Mouse (Mus musculus): Measurements from ENCODE around the gene Omg. TPM values are rescaled to one million over a fixed set of nuclear protein-coding genes. Genes with fewer than 3 reads are reported as not detected.
A peak's percentile ranks its signal among the peaks of the same experiment; 100 is the strongest.

The Omg gene
- polyA plus RNA-seq (2016; fragmentation: Nextera tagmentation; extraction: Ambion mirVana), result 1.4 and 1.5 TPM in 2 replicates

GRCm38 (mm10) chr11:79503845-79504244 is at the start of gene Omg:
Gene Omg, minus strand, starts transcription at chr11:79504084.
- no peaks in the 10 kb centered on the region for H3K9me3 ChIP-seq
- no peak within 1 kb of the TSS for H3K9ac ChIP-seq
- H3K4me2 ChIP-seq, result no peak within 1 kb of the TSS
- peak within 1 kb of the TSS; percentile 62; the same call in 1 of the 2 replicates for H3K27ac ChIP-seq
- peak; percentile 51; the same call in 1 of the 2 replicates for ATAC-seq (ENCODE audit: low FRiP score)
- peaks cover 19% of the 10 kb centered on the region for H3K4me1 ChIP-seq
- H3K36me3 ChIP-seq (replicated peaks), result no peaks in the 10 kb centered on the region
- H3K27me3 ChIP-seq, result no peaks in the 10 kb centered on the region
- WGBS, result 28% methylated on average over 8 of the region's 8 CpGs
- no peak within 1 kb of the TSS for H3K4me3 ChIP-seq (replicated peaks)

- H3K4me3 ChIP-seq (replicated peaks), result no peak overlapping the region
- no peaks in the 10 kb centered on the region for H3K4me1 ChIP-seq
- no peak overlapping the region for H3K4me2 ChIP-seq
- H3K36me3 ChIP-seq (replicated peaks), result peaks cover 84% of the 10 kb centered on the region
- ATAC-seq (ENCODE audit: low FRiP score), result no peak
- no peak overlapping the region for H3K27ac ChIP-seq
- no peak overlapping the region for H3K9ac ChIP-seq
- 87% methylated on average over 1 of the region's 1 CpGs for WGBS
- H3K27me3 ChIP-seq, result no peaks in the 10 kb centered on the region
- no peaks in the 10 kb centered on the region for H3K9me3 ChIP-seq
These were observed 48.7 kb upstream of the Omg start for GRCm38 (mm10) chr11:79552622-79553021.

DNA sequence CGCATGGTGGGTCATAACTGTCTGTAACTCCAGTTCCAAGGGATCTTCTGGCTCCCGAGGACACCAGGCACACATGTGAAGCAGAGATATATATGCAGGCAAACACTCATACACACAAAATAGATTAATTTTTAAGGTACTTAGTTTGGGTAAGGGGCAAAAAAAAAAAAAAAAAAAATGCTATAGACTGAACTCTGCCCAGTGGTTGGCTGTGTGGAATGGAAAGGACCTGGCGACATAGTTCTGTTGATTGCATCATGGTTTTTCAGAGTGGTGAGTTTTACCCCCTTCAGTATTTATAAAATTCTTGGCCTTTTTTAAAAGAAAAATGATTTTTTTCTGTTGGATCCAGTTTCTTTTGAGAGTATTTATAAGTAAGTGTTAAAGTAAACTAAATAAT is 32.4 kb upstream of the Omg start:
- Histone ChIP-seq H3K27me3 (no peaks in the 10 kb centered on the region), H3K27ac (no peak overlapping the region), H3K4me2 (no peak overlapping the region), H3K9me3 (no peaks in the 10 kb centered on the region), H3K4me1 (peaks cover 12% of the 10 kb centered on the region; the same call in 1 of the 2 replicates), H3K9ac (no peak overlapping the region), H3K4me3 (replicated peaks) (no peak overlapping the region), H3K36me3 (replicated peaks) (peaks cover 35% of the 10 kb centered on the region)
- 98% methylated on average over 3 of the region's 3 CpGs for WGBS
- ATAC-seq (ENCODE audit: low FRiP score), result no peak

- no peak for ATAC-seq (ENCODE audit: low FRiP score)
- Histone ChIP-seq H3K4me3 (replicated peaks) (no peak overlapping the region), H3K27me3 (no peaks in the 10 kb centered on the region), H3K4me2 (no peak overlapping the region), H3K27ac (no peak overlapping the region), H3K36me3 (replicated peaks) (peaks cover 32% of the 10 kb centered on the region), H3K4me1 (peaks cover 12% of the 10 kb centered on the region; the same call in 1 of the 2 replicates), H3K9me3 (no peaks in the 10 kb centered on the region), H3K9ac (no peak overlapping the region)
- 96% methylated on average over 4 of the region's 4 CpGs for WGBS
These were observed 31.7 kb upstream of the Omg start for GRCm38 (mm10) chr11:79535554-79535953.

- 79% methylated on average over 8 of the region's 8 CpGs for WGBS
- Histone ChIP-seq H3K36me3 (replicated peaks) (peaks cover 24% of the 10 kb centered on the region), H3K9ac (no peak overlapping the region)
These were observed 30.2 kb upstream of the Omg start for GRCm38 (mm10) chr11:79533950-79534690.

DNA sequence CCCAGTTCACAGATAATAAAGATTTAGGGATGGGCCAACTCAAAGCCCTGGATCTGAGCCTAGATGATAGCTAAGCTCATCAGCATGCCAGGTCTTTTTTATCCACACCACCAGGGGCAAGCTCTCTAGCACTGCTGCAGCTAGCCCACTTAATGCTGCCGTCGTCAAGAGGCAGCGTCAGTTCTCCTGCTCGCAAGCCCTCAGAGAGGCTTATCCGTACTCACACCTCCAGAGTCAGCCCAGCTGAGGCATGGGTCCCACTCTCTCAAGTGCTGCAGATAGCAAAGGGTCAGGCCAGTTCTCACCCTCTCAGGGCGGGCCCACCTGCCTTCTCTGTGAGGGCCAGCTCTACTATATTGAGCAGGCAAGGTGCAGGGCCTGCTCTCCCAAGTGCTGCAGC is 29.4 kb upstream of the Omg start:
- peaks cover 12% of the 10 kb centered on the region; the same call in 1 of the 2 replicates for H3K4me1 ChIP-seq
- no peak overlapping the region for H3K27ac ChIP-seq
- no peak overlapping the region for H3K4me3 ChIP-seq (replicated peaks)
- H3K36me3 ChIP-seq (replicated peaks), result peaks cover 24% of the 10 kb centered on the region
- no peaks in the 10 kb centered on the region for H3K27me3 ChIP-seq
- no peak overlapping the region for H3K4me2 ChIP-seq
- no peak for ATAC-seq (ENCODE audit: low FRiP score)
- WGBS, result 81% methylated on average over 6 of the region's 6 CpGs
- H3K9me3 ChIP-seq, result no peaks in the 10 kb centered on the region
- H3K9ac ChIP-seq, result no peak overlapping the region

More at GRCm38 (mm10) chr11:79533950-79534690, 30.2 kb upstream of the Omg start:
- peaks cover 12% of the 10 kb centered on the region; the same call in 1 of the 2 replicates for H3K4me1 ChIP-seq
- no peak overlapping the region for H3K4me2 ChIP-seq
- H3K9me3 ChIP-seq, result no peaks in the 10 kb centered on the region
- H3K27ac ChIP-seq, result no peak overlapping the region
- ATAC-seq (ENCODE audit: low FRiP score), result no peak
- no peak overlapping the region for H3K4me3 ChIP-seq (replicated peaks)
- no peaks in the 10 kb centered on the region for H3K27me3 ChIP-seq

GRCm38 (mm10) chr11:79531485-79531884 is 27.6 kb upstream of the Omg start:
- Histone ChIP-seq H3K4me2 (no peak overlapping the region), H3K9me3 (no peaks in the 10 kb centered on the region), H3K27ac (no peak overlapping the region), H3K27me3 (no peaks in the 10 kb centered on the region), H3K4me3 (replicated peaks) (no peak overlapping the region), H3K36me3 (replicated peaks) (peaks cover 19% of the 10 kb centered on the region), H3K9ac (no peak overlapping the region), H3K4me1 (peaks cover 12% of the 10 kb centered on the region; the same call in 1 of the 2 replicates)
- no peak for ATAC-seq (ENCODE audit: low FRiP score)
- WGBS, result 96% methylated on average over 4 of the region's 4 CpGs

- no peak for ATAC-seq (ENCODE audit: low FRiP score)
- no peaks in the 10 kb centered on the region for H3K9me3 ChIP-seq
- H3K9ac ChIP-seq, result no peak overlapping the region
- no peak overlapping the region for H3K4me2 ChIP-seq
- no peak overlapping the region for H3K27ac ChIP-seq
- no peaks in the 10 kb centered on the region for H3K27me3 ChIP-seq
- WGBS, result 91% methylated on average over 11 of the region's 11 CpGs
- no peak overlapping the region for H3K4me3 ChIP-seq (replicated peaks)
- peaks cover 12% of the 10 kb centered on the region; the same call in 1 of the 2 replicates for H3K4me1 ChIP-seq
- peaks cover 15% of the 10 kb centered on the region for H3K36me3 ChIP-seq (replicated peaks)
These were observed 26.9 kb upstream of the Omg start for GRCm38 (mm10) chr11:79530774-79531173.

DNA sequence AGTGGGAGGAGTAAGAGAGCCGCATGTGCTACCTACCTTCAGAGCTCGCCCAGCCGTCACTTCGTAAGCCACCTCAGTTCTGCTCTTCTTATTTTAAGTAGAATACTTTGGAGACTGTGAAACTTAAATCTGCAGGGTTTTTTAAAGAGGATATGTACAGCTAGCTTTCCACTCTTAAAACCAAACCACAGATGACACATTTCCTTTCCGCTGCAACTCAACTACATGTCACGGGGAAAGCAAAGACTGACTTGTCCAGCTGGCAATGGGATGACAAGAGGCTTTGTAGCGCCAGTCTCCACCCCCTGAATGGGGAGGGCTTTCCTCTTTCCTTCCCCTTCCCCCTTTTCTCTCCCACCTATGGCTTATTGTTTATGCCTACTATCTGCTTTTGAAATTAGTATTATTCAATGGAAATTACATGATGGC is 26.5 kb upstream of the Omg start, which contains the start of the genes Evi2 and Evi2a:
TSS of gene Evi2 (minus strand) at position 257 of the 429 bp plus-strand sequence.
TSS of gene Evi2a (minus strand) at position 277 of the 429 bp plus-strand sequence.
- H3K27ac ChIP-seq, result no peak within 1 kb of the TSS
- peaks cover 12% of the 10 kb centered on the region; the same call in 1 of the 2 replicates for H3K4me1 ChIP-seq
- no peak within 1 kb of the TSS for H3K4me2 ChIP-seq
- WGBS, result 91% methylated on average over 7 of the region's 7 CpGs
- no peaks in the 10 kb centered on the region for H3K27me3 ChIP-seq
- H3K36me3 ChIP-seq (replicated peaks), result peaks cover 12% of the 10 kb centered on the region
- no peaks in the 10 kb centered on the region for H3K9me3 ChIP-seq
- no peak within 1 kb of the TSS for H3K9ac ChIP-seq
- no peak for ATAC-seq (ENCODE audit: low FRiP score)
- no peak within 1 kb of the TSS for H3K4me3 ChIP-seq (replicated peaks)

- no peak for ATAC-seq (ENCODE audit: low FRiP score)
- Histone ChIP-seq H3K4me3 (replicated peaks) (no peak overlapping the region), H3K27ac (no peak overlapping the region), H3K27me3 (no peaks in the 10 kb centered on the region), H3K36me3 (replicated peaks) (peaks cover 14% of the 10 kb centered on the region), H3K4me2 (no peak overlapping the region), H3K4me1 (peaks cover 11% of the 10 kb centered on the region; the same call in 1 of the 2 replicates), H3K9ac (no peak overlapping the region), H3K9me3 (no peaks in the 10 kb centered on the region)
- WGBS, result 89% methylated on average over 2 of the region's 2 CpGs
These were observed 25.9 kb upstream of the Omg start for GRCm38 (mm10) chr11:79529736-79530135.

DNA sequence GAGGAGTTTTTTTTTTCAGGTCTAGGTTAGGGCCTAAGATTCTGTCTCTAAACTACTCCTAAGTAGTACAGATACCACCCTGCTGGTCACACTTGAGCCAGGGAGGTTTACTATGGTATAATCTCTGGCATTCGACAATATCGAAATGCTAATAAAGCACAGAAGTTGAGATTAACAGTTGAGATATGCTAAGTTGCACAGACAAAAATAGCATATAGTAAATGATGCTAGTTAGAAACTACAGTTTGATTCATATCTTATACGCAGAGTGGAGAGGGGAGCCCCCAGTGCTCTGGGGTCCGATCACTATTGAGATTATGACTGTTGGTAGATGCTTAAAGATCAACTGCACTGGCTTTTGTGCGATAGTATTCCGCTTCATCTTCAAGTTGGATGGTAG is 25.3 kb upstream of the Omg start:
- no peak for ATAC-seq (ENCODE audit: low FRiP score)
- no peak overlapping the region for H3K9ac ChIP-seq
- no peak overlapping the region for H3K4me3 ChIP-seq (replicated peaks)
- 99% methylated on average over 6 of the region's 6 CpGs for WGBS
- H3K4me2 ChIP-seq, result no peak overlapping the region
- peaks cover 16% of the 10 kb centered on the region for H3K36me3 ChIP-seq (replicated peaks)
- H3K27me3 ChIP-seq, result no peaks in the 10 kb centered on the region
- H3K4me1 ChIP-seq, result peaks cover 6% of the 10 kb centered on the region; the same call in 1 of the 2 replicates
- no peaks in the 10 kb centered on the region for H3K9me3 ChIP-seq
- H3K27ac ChIP-seq, result no peak overlapping the region

DNA sequence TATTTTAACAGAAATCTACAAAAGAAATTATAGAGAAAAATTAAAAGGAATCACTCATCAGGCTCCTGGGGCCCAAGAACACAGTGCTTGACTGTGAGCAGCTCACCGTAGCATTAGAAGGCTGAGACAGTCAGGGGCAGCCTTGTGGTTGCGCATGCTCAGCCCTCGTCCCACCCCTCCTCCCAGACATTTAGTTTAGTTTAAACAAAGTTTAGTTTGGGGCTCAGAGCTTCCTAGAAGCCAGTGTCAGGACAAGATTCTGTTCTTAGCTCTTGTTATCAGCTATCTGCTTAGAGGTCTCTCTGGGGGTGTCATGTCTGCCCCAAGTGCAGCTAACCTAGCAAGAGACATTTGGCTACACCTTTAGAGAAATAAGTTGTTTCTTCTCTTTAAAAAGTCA is 24.7 kb upstream of the Omg start:
- Histone ChIP-seq H3K4me2 (no peak overlapping the region), H3K27me3 (no peaks in the 10 kb centered on the region), H3K4me1 (0 out of 2 replicates have a peak, but pooled peaks cover 3% of the 10 kb centered on the region), H3K4me3 (replicated peaks) (no peak overlapping the region), H3K9me3 (no peaks in the 10 kb centered on the region), H3K9ac (no peak overlapping the region), H3K36me3 (replicated peaks) (peaks cover 16% of the 10 kb centered on the region), H3K27ac (no peak overlapping the region)
- no peak for ATAC-seq (ENCODE audit: low FRiP score)
- 98% methylated on average over 3 of the region's 3 CpGs for WGBS

Data from forebrain, embryonic 12.5 days (tissue).